Mouse (Mus musculus) bone marrow, adult 2 months (tissue): ENCODE measurements around the gene Usp46.

ENCODE experiments used
- CTCF ChIP-seq: fragments of 200-500 bp; IDR thresholded peaks from 2 replicates; pipeline ENCODE4 v1.5.1; 2011; ENCODE audit warnings: low read length, control low read depth; ENCODE audit not compliant: control insufficient read depth, insufficient read depth
- POLR2A ChIP-seq: fragments of 200-500 bp; IDR thresholded peaks from 2 replicates; pipeline ENCODE4 v1.6.1; 2011; ENCODE audit warnings: low read depth, mild to moderate bottlenecking, control low read depth, low read length, borderline replicate concordance; ENCODE audit not compliant: control insufficient read depth

DNA sequence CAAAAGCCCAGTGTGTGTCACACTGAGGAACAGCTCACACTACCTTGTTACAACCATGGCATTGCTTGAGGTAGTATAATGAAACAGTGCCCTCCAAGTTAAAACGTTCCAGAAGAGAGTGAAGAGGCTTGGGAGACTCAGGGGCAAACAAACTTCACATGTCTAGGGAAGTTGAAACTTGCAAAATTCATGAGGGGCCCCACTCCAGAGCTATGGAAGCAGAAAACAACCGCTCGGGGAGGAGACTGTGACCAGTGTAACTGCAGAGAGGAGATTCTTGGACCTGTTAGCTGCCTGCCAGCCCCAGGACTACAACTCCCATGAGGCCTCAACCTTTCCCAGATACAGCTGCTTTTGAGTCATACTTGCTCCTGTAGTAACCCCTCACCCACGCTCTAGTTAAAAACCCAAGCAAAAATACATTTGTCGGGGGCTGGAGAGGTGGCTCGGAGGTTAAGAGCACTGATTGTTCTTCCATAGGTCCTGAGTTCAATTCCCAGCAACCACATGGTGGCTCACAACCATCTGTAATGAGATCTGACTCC lies 25.4 kb downstream of the Usp46 start:
- TF ChIP-seq CTCF (no peak), POLR2A (no peak)
